Mouse (Mus musculus) ES-Bruce4 (cell line): ENCODE measurements around the gene Hdgfl2.

Experiments used
- CTCF ChIP-seq: IDR thresholded peaks from one replicate; pipeline ENCODE4 v1.8.1; 2011; ENCODE audit warnings: low read depth, low read length
- EP300 ChIP-seq: IDR thresholded peaks from 2 replicates; pipeline ENCODE4 v1.6.1; 2011; ENCODE audit warnings: low read depth, low read length; ENCODE audit not compliant: insufficient read depth
- POLR2A ChIP-seq: IDR thresholded peaks from one replicate; pipeline ENCODE4 v1.8.1; 2011; ENCODE audit warnings: low read length; ENCODE audit not compliant: insufficient read depth

DNA sequence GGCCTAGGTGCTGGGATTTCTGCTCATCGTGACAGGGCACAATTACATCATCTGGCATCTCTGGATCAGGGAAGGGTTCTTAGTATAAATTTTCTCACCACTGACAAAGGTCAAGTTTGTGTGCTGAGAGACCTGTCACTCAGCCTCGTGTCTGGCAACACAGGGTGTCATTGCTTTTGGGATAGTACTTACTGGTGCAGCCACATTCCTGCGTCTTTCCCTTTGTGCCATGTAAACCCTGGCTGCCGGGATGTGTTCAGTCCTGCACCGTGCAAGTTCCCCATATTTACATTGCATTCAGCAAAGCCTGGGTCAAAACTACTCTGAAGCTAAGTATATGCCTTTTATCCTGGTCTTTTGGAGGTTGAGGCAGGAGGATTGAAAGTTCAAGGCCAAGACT is 28.1 kb upstream of the Hdgfl2 start:
- TF ChIP-seq EP300 = no peak
- no peak for TF ChIP-seq CTCF
- TF ChIP-seq POLR2A = no peak
